Mouse (Mus musculus) right cerebral cortex, adult 18-20 months (tissue): Measurements from ENCODE around the gene Atp5d.

ENCODE experiments used
- DNase-seq: peaks from one replicate; pipeline ENCODE4 v3.0.0; 2022; ENCODE audit warnings: mixed read lengths

Gene Atp5d

GRCm38 (mm10) chr10:80138553-80139438 lies at the start of gene Atp5d:
Gene Atp5d (plus strand): TSS chr10:80138632.
- peak; percentile 83 for DNase-seq

DNA sequence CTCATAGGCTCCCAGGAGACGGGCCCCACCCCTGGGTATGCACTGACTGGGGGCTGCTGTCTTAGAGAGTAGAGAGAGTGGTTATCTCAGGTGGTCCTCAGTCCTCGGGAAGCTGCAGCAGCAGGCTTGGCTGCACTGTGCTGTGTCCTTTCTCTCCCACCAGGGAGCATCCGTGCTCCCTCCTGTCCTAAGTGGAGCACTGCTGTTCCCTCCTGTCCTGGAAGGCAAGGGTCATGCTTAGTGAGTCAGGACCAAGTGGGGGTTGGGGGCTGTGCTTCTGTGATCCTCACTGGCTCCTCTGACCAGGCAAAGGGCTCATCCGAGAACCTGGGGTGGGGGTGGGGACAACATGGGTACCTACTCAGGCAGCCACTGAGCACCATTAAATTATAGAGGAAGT lies 49.3 kb upstream of the Atp5d start:
- no peak for DNase-seq

DNA sequence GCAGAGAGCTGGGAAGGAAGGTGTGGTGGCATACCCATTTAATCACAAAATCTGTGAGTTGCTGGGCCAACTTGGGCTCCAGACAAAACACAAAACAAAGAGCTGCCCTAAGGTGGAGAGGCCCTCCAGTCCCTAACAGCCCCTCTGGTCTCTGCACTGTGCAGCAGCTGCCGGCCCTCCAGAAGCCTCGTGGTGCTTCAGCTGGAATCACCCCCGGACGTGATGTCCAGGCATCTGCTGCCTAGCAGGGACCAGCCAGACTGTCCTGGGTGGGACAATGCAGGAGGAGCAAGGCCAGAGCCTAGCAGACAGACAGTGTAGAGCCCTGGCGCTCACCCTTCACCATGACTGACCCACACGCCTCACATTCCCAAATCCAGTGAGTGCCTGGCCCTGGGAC lies 46.9 kb upstream of the Atp5d start:
- no peak for DNase-seq

DNA sequence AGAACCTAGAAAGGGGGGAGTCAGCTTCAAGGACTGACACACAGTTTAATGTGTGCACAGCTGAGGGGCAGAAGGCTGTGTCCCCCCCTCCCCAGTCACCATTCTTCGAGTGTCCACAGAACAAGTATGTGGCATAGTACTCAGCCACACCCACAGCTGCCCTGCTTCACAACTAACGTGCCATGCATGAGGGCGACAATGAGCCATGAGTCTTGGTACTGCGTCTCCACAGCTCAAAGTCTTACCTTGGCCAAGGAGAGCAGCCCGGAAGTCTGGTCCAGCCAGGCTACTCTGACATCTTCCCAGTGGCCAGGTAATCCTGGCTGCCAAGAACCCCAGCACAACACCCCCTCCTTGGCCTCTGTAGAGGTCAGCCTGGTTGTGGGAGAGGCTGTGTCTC lies 45.7 kb upstream of the Atp5d start:
- no peak for DNase-seq

GRCm38 (mm10) chr10:80094085-80094484 lies 44.3 kb upstream of the Atp5d start:
- no peak for DNase-seq

- no peak for DNase-seq
These were observed 43.7 kb upstream of the Atp5d start for GRCm38 (mm10) chr10:80094684-80095083.

- no peak for DNase-seq
These were observed 42.9 kb upstream of the Atp5d start for GRCm38 (mm10) chr10:80095547-80095946.

DNA sequence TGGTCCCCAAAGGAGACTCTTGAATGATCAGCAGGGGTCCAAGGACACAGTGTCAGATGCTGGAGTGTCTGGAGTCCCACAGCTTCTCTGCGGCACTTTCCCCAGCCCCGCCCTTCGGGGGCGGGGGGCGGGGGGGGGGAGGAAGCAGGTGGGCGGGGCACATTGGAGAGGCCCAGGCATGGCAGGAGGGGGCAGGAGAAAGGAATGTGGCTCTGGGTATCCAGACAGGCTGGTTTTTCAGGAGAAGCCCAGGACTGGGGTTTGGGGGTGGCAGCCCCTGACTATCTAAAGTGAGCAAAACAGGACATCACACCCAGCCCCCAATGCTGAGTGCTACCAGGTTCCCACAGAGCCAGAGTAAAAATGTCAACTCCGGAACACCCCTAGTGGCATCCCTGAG lies 41.2 kb upstream of the Atp5d start:
- no peak for DNase-seq

DNA sequence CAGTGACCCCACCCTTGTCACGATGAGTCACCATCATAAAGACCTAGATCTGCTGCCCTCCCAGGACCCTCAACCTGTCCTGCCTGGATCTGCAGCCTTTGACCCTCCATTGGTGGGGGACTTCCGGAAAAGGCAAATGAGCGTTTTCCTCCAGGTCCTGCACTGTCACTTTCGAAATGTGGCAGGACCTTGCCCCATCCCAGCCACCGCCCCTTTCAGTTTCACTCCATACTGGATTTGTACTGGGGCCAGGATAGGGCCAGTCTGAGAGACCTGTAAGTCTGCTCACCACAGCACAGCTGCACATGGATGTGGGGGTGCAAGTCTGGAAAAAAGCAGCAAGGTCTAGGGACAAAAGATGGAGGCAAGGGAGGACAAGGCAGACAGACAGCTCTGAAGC lies 39.8 kb upstream of the Atp5d start:
- no peak for DNase-seq

DNA sequence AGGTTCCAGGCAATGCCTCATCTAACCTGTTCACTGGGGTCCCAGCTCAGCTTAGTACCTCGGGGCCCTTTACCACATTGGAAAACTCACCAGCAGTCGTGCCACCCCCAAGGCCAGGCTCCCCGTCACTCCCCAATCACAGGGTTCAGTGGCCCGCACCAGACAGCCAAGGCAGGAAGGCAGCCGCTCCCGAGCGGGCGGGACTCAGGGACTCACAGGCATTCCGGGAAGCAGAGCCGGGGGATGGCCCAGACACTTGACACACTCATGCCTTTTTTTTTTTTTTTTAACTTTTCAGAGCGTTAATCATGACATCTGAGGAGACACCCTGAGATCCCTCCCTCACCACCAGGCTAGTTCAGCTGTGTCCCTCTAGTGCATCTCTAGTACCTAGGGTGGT lies 37.5 kb upstream of the Atp5d start:
- no peak for DNase-seq

DNA sequence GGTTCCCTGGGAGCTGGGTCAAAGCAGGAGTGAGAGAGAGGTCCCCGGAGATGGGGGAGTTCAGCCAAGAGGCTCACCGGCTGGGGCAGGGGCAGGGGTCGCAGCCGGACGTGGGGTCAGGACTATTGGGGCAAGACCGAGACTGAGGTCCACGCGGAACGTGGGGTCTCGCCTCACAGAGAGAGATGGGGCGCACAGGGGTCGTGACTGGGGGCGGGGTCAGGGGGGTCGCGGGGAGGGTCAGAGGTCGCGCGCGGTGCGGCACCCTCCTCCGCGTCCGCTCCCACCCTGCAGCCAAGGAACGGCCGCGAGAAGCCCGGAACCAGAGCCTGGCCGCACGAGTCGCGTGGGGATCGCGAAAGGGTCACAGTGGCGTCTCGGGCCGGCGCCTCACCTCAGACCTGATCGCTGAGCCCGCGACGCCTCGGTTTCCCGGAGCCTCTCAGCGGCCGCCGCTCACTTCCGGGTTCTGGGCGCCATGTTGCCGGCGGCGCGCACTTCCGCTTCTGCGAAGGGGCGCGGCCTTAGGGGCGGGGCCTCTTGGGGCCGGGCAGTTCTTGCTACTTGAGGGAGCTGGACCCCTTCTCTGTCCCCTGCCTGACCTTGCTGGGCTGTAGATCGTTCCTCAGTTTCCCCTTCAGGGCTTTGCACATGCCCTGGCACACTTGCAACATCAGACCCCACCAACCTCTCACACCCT lies 36.1 kb upstream of the Atp5d start:
- DNase-seq, result peak; percentile 85

DNA sequence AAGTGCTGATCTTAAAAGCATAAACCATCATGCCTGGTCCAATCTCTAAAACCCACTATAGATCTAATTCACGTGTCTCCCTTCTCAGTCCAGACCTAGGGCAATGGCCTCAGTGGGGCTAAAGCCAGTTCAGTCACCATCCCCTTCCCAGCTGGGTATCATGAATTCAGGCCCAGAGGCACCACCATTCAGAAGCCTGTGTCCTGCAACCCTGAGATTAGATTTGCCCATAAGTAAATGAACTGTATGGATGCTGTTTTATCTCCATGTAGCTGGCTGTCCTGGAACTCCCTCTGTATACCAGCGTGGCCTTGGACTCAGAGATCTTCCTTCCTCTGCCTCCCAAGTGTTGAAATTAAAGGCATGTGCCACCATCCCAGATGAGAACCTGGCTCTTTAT lies 35.4 kb upstream of the Atp5d start:
- DNase-seq, result no peak

DNA sequence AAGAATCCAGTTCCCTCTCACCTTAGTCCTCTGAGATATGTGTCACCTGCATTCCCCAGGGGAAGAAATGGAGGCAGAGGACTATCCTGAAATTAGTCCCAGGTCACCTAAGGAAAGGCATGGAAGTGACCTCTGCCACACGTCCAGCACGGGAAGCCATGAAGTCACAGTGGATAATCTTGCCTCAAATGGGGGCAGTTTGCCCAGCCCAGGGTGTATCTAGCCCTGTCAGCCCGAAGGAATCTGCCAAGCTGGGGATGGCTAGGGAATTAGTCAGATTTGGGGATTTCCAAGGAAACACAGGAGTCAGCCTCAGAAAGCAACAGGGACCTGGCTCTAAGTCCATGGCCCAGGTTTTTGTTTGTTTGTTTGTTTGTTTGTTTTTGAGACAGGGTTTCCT lies 34.3 kb upstream of the Atp5d start:
- DNase-seq, result no peak

GRCm38 (mm10) chr10:80105460-80105859 lies 33.0 kb upstream of the Atp5d start, which contains the start of gene Sbno2:
Gene Sbno2 (minus strand): TSS chr10:80105571.
- DNase-seq, result no peak

- no peak for DNase-seq
These were observed 32.5 kb upstream of the Atp5d start for GRCm38 (mm10) chr10:80105926-80106325.

DNA sequence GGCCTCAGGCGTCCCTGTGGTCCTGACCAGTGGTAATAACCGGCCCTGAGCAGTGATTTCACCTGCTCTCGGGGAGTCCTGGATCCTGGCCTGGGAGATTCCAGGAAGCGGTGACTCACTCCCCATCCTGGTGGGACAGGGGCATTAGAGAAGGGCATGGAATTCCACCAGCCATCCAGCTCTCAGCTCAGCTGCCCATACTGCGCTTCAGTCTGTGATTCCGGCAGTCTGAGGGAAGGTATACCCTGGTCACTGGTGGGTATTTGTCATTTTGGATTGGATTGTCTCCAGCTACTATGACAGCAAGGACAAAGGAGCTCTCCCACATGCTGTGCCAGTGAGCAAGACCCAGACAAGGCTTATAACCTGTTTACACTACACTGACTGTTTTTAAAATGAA lies 30.8 kb upstream of the Atp5d start:
- DNase-seq, result no peak

DNA sequence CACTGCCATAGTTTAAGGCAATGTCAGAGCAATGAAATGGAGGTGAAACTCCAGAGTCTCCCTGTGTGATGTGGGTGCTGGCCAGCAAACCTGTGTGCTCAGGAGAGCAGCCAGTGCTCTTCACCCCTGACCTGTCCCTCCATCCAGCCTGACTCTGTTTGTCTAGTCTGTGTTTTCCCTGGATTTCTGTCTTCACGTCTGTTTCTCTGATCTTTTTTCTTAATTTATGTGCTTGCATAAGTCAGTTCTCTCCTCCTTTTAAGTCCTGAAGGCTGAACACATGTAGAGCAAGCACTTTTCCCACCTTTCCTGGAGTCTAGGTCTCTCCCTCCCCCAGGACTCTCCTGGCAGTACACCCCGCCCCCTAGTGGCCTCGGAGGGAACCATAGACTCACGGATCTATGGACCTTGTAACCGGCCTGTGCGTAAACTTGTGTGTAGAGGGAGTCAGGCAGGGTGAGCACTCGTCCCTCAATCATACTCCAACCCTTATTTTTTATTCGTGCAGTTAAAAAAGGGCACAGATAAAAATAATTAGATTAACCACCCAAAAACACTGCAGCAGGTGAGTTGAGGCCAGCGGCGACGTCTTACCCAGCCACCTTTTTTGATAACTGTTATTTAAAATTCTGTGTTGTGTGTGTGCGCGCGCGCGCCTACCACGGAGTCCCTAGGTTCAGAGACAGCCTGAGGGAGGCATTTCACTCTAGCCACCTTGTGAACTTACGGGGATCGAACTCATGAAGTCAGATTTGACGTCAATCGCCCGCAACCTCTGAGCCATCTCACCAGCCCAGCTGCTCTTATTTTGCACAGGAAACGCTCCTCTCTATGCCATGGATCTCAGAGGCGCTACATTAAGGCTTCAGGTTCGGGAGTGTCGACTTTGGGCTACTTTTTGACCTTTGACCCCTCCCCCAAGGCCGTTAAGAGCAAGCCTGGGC lies 23.8 kb upstream of the Atp5d start:
- peak; percentile 88 for DNase-seq

DNA sequence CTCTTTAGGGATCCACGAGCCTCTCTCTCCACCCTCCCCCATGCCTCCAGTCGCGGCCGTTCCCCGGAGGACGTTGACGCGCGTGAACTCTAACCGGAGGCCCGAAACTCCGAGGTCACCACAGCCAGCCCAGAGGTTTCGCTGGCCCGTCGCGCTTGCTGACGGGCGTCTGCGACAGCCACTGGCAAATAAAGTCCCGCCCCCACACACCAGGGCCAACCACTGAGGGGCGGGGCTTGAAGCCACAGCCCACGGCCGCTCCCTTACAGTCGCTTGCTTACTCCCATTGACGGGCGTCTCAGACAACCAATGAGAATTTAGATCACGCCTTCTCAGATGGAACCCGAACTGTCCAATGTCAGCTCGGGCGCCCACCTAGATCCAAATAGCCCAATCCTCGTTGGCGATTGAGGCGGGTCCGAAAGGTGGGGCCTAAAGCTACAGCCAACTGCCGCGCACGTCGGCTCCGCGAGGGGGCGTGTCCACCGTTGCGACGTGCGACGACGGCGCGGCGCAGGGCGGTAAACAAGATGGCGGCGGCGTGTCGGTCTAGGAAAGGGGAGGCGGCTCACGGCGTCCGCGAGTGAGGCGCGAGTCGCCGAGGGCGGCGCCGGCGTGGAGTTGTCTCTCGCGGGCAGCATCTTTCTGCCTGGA lies 23.0 kb upstream of the Atp5d start, which contains the start of gene Stk11:
Gene Stk11, plus strand, starts transcription at position 514 of the 654 bp plus-strand sequence.
- peak; percentile 100 for DNase-seq

GRCm38 (mm10) chr10:80115944-80116335 lies 22.5 kb upstream of the Atp5d start:
- no peak for DNase-seq

GRCm38 (mm10) chr10:80116563-80116926 lies 21.9 kb upstream of the Atp5d start:
- DNase-seq, result no peak

DNA sequence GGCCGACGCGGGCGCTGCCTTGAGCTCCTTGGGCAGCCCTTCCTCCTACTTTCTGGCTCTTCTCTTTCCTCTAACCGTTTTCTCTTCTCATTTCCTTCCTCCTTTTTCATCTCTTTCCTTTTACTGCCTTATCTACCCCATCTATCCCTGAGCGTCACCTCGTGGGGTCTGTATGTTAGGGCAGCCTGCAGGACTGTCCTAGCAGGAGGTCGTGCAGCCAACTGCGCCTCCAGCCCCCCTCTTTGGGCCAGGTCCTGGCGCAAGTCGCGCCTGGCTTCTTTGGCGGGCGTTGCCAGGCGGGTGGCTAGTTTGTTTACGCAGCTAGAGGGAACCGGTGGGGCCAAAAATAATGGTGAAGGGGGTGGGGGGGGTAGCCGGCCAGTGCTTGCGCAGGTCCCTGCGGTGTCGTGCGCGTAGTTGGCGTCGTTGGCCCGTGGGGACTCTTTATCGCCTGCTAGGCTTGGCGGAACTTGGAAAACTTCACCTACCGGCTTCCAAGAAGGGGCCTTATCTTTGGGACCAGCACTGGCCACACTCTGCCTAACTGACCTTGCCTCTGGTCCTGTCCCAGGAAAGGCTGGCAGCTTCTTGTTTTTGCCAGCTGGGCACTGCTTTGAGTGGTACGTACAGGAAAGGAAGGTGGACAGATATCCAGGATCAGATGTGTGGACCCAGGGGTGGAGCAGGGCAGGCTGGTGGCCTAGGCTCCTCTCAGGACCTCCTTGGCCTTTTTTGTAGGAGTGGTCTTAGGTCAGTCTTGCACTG lies 21.3 kb upstream of the Atp5d start:
- no peak for DNase-seq

GRCm38 (mm10) chr10:80117736-80118135 lies 20.7 kb upstream of the Atp5d start:
- DNase-seq, result no peak
